Mouse (Mus musculus): ENCODE results near the gene Clec4a1.

DNA sequence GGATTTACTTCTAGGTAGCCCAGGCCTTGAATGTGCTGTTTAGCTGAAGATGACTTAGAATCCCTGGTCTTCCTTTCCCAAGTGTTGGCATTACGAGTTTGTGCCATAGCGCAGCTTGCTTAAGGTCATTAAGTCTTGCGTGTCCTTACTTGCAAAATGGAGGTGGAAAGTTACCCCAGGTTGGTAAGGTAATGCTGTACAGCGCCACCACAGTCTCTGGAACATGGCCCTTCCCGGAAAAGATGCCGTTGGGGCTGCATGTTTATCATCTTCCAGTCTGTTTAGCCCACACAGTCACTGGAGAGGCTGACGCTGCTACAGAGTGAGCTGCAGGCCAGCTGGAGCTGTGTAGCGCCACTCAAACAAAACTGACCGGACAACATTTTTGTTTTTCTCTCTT lies 38.0 kb upstream of the Clec4a1 start:
- TF ChIP-seq POU5F1 (IDR thresholded peaks at IDR 0.05; ENCODE audit: borderline replicate concordance, low read length) (no peak), CTCF (conservative IDR thresholded peaks at IDR 0.05; ENCODE audit: low read length) (no peak), NANOG (IDR thresholded peaks at IDR 0.05; ENCODE audit: borderline replicate concordance, low read length) (no peak)
